Mouse (Mus musculus): ENCODE results near the gene Arhgap28.

DNA sequence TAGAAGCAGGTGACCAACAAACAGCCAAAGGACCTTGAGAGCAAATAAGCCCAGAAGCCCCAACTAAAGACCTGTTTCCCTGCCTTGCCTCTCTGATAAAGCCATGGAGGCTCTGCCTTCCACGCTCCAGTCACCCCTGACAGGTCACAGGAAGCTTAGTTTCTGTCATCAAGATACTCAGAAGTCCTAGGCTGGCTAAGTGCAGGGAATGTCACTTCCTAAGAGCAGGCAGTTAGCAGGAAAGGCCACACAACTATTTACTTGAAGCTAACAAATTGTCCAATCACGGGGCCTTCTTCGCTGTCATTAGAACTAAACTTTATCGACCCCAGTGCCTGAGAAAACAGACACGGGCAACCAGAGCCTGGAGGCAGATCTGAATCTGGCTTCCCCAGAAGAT lies 14.2 kb downstream of the Arhgap28 start:
- TF ChIP-seq POLR2A (IDR thresholded peaks at IDR 0.05; ENCODE audit: extremely low read depth, insufficient read depth, low read length) (no peak), CTCF (IDR thresholded peaks at IDR 0.05; ENCODE audit: extremely low read depth, insufficient read depth, low read length) (no peak)

All from cortical plate, adult 2 months (tissue).